Mouse (Mus musculus): ENCODE measurements around the gene Gpr82.
A peak's percentile ranks its signal among the peaks of the same experiment; 100 is the strongest.

DNA sequence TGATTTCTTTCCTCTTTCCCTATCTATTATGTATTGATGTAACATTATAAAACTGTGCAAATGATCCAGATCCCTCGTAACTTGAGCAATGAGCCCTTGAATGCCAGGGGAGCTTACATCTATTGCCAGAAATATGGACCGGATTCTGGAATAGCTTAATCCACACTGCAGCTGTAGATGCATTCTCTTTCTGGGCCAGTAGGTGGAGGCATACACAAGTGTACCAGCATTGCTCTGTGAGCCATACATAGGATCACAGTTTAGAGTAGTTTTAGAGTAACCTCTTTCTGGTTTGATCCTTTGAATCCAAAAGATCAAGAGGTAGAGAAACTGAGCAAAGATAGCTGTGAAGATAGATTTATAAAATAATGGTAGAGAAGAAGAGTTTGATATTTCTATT, 49.0 kb downstream of the Gpr82 start:
- TF ChIP-seq EP300 (IDR thresholded peaks at IDR 0.05) = no peak
- peak; percentile 89 for TF ChIP-seq CTCF (IDR thresholded peaks at IDR 0.05)

All from lung, postnatal 0 days (tissue).